Comparison of ENCODE assay signal across 8 mouse cellular contexts in genomic region chr1:39534831-39535230, GRCm38 (mm10). TPM values are rescaled to one million over a fixed set of nuclear protein-coding genes. Genes with fewer than 3 reads are reported as not detected.
A peak's percentile ranks its signal among the peaks of the same experiment; 100 is the strongest.
DNase-seq lines count a peak whose midpoint lies in the region; ATAC-seq and TF ChIP-seq lines count a peak whose summit lies in the region.

Cnot11 (plus strand) TSS chr1:39534992.

- no peak for TF ChIP-seq CTCF in thymus, adult 2 months (IDR thresholded peaks at IDR 0.05; ENCODE audit: borderline replicate concordance, control insufficient read depth, extremely low read depth, insufficient read depth, low read length, poor library complexity)
- TF ChIP-seq CTCF in heart, postnatal 0 days (IDR thresholded peaks at IDR 0.05; ENCODE audit: low read depth): no peak

- 66% methylated on average over 13 of the region's 13 CpGs for WGBS in thymus, adult 2 months
- WGBS in embryonic facial prominence, embryonic 15.5 days: 26% methylated on average over 13 of the region's 13 CpGs
- WGBS in heart, postnatal 0 days: 30% methylated on average over 13 of the region's 13 CpGs
- WGBS in neural tube, embryonic 13.5 days: 28% methylated on average over 13 of the region's 13 CpGs

- peaks cover 18% of the 10 kb centered on the region for H3K36me3 ChIP-seq in thymus, adult 2 months (ENCODE audit: control insufficient read depth, insufficient read depth, low read length)
- H3K36me3 ChIP-seq in embryonic facial prominence, embryonic 15.5 days: peaks cover 17% of the 10 kb centered on the region
- H3K36me3 ChIP-seq in heart, postnatal 0 days (replicated peaks; ENCODE audit: control insufficient read depth, insufficient read depth, low read length): peaks cover 22% of the 10 kb centered on the region
- H3K36me3 ChIP-seq in neural tube, embryonic 13.5 days: peaks cover 23% of the 10 kb centered on the region

- ATAC-seq in embryonic facial prominence, embryonic 15.5 days (ENCODE audit: insufficient number of reproducible peaks, low FRiP score, low TSS enrichment, low read depth): no peak
- no peak for ATAC-seq in heart, postnatal 0 days (ENCODE audit: insufficient read depth, low read depth)
- ATAC-seq in neural tube, embryonic 13.5 days (ENCODE audit: low read depth): no peak

- H3K9ac ChIP-seq in embryonic facial prominence, embryonic 15.5 days: peak within 1 kb of the TSS; percentile 82
- H3K9ac ChIP-seq in heart, postnatal 0 days (replicated peaks; ENCODE audit: low read depth, low read length): peak within 1 kb of the TSS; percentile 88
- H3K9ac ChIP-seq in neural tube, embryonic 13.5 days: peak within 1 kb of the TSS; percentile 90

- no peak for DNase-seq in thymus, adult 2 months
- no peak for DNase-seq in thymus, postnatal 25 days
- DNase-seq in heart, postnatal 0 days (ENCODE audit: low spot score): no peak
- no peak for DNase-seq in left cerebral cortex, postnatal 4 days
- DNase-seq in ovary, postnatal 14 days (ENCODE audit: low spot score): no peak
- no peak for DNase-seq in c-Kit-positive CD71-positive TER-119-positive erythroid progenitor cells, embryonic 14.5 days (ENCODE audit: low spot score)

- H3K27ac ChIP-seq in thymus, adult 2 months (ENCODE audit: control insufficient read depth, insufficient read depth, low read length): no peak within 1 kb of the TSS
- H3K27ac ChIP-seq in embryonic facial prominence, embryonic 15.5 days (replicated peaks): peak within 1 kb of the TSS; percentile 91
- peak within 1 kb of the TSS; percentile 88 for H3K27ac ChIP-seq in heart, postnatal 0 days (ENCODE audit: low read depth)
- H3K27ac ChIP-seq in neural tube, embryonic 13.5 days (replicated peaks): peak within 1 kb of the TSS; percentile 89

- peak within 1 kb of the TSS; percentile 81 for H3K4me2 ChIP-seq in embryonic facial prominence, embryonic 15.5 days (replicated peaks)
- H3K4me2 ChIP-seq in heart, postnatal 0 days (ENCODE audit: low read depth, low read length): peak within 1 kb of the TSS; percentile 100
- H3K4me2 ChIP-seq in neural tube, embryonic 13.5 days: peak within 1 kb of the TSS; percentile 78

- peak within 1 kb of the TSS; percentile 67 for H3K4me3 ChIP-seq in thymus, adult 2 months (ENCODE audit: control insufficient read depth, insufficient read depth, low read length)
- peak within 1 kb of the TSS; percentile 90 for H3K4me3 ChIP-seq in embryonic facial prominence, embryonic 15.5 days (replicated peaks)
- peak within 1 kb of the TSS; percentile 79 for H3K4me3 ChIP-seq in heart, postnatal 0 days (ENCODE audit: low read depth, low read length)
- peak within 1 kb of the TSS; percentile 79 for H3K4me3 ChIP-seq in neural tube, embryonic 13.5 days

- no peak for TF ChIP-seq EP300 in heart, postnatal 0 days (IDR thresholded peaks at IDR 0.05; ENCODE audit: low read depth)

- H3K4me1 ChIP-seq in thymus, adult 2 months (replicated peaks; ENCODE audit: control insufficient read depth, insufficient read depth, low read length): peaks cover 5% of the 10 kb centered on the region
- peaks cover 19% of the 10 kb centered on the region for H3K4me1 ChIP-seq in embryonic facial prominence, embryonic 15.5 days
- peaks cover 6% of the 10 kb centered on the region for H3K4me1 ChIP-seq in heart, postnatal 0 days (ENCODE audit: control insufficient read depth, insufficient read depth)
- peaks cover 25% of the 10 kb centered on the region for H3K4me1 ChIP-seq in neural tube, embryonic 13.5 days (replicated peaks)

- intact Hi-C loops in left cerebral cortex, postnatal 4 days (cut with DNase I): no loop called here

- no peak for TF ChIP-seq POLR2A in thymus, adult 2 months (IDR thresholded peaks at IDR 0.05; ENCODE audit: control insufficient read depth, extremely low read depth, insufficient read depth, low read length, poor library complexity)

- H3K27me3 ChIP-seq in thymus, adult 2 months (ENCODE audit: control insufficient read depth, insufficient read depth, low read length): no peaks in the 10 kb centered on the region
- no peaks in the 10 kb centered on the region for H3K27me3 ChIP-seq in embryonic facial prominence, embryonic 15.5 days
- H3K27me3 ChIP-seq in heart, postnatal 0 days (ENCODE audit: control insufficient read depth, insufficient read depth, low read length): no peaks in the 10 kb centered on the region
- no peaks in the 10 kb centered on the region for H3K27me3 ChIP-seq in neural tube, embryonic 13.5 days

- no peaks in the 10 kb centered on the region for H3K9me3 ChIP-seq in embryonic facial prominence, embryonic 15.5 days (replicated peaks)
- H3K9me3 ChIP-seq in heart, postnatal 0 days (replicated peaks; ENCODE audit: control insufficient read depth, low read length): no peaks in the 10 kb centered on the region
- no peaks in the 10 kb centered on the region for H3K9me3 ChIP-seq in neural tube, embryonic 13.5 days

RNA-seq across cellular contexts. Expression of gene Cnot11, which starts in this region (rescaled TPM):
- polyA plus RNA-seq in thymus, adult 2 months (2012; rRNA removed): 37.3 and 50.9 TPM in 2 replicates
- polyA plus RNA-seq in embryonic facial prominence, embryonic 15.5 days (2015; fragmentation: Nextera tagmentation; extraction: Ambion mirVana): 19.4 and 21.2 TPM in 2 replicates
- total RNA-seq in heart, postnatal 0 days (2014; rRNA removed; ENCODE audit: low replicate concordance): 14.7 and 34.4 TPM in 2 replicates
- polyA plus RNA-seq in heart, postnatal 0 days (2015; fragmentation: Nextera tagmentation; extraction: Ambion mirVana): 11.1 and 11.7 TPM in 2 replicates
- total RNA-seq in left cerebral cortex, postnatal 4 days (2021): 10 to 100 TPM; 21.6 to 23.6 TPM
- polyA plus RNA-seq in neural tube, embryonic 13.5 days (2015; fragmentation: Nextera tagmentation; extraction: Ambion mirVana): 17.4 and 25.5 TPM in 2 replicates
